Mouse (Mus musculus) embryo, embryonic 11.5 days (tissue): ENCODE results near the gene Add3.

ENCODE experiments used
- DNase-seq: peaks from one replicate; pipeline ENCODE4 v3.0.0-alpha.2; 2012; ENCODE audit warnings: low read depth, low spot score

Gene Add3

GRCm38 (mm10) chr19:53130399-53131175 lies 9.7 kb upstream of the Add3 start:
- no peak for DNase-seq

DNA sequence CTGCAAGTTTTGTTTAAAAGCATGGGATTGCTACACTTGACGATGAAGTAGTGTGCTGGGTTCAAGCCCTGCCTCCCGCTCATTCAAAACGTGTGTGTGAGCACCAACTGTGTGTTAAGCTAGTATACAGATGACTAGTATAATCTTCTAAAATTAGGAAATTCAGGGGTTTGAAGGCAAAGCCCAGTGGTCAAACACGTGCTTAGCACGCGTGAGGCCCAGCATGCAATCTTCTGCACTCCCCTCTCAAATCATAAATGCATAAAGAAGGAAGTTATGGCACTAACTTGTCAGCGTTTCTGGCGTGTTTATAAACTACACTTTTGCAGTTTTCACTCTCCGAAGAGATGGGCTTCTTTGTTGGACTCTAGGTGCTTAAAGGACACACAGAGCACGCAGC lies 7.8 kb upstream of the Add3 start:
- no peak for DNase-seq

DNA sequence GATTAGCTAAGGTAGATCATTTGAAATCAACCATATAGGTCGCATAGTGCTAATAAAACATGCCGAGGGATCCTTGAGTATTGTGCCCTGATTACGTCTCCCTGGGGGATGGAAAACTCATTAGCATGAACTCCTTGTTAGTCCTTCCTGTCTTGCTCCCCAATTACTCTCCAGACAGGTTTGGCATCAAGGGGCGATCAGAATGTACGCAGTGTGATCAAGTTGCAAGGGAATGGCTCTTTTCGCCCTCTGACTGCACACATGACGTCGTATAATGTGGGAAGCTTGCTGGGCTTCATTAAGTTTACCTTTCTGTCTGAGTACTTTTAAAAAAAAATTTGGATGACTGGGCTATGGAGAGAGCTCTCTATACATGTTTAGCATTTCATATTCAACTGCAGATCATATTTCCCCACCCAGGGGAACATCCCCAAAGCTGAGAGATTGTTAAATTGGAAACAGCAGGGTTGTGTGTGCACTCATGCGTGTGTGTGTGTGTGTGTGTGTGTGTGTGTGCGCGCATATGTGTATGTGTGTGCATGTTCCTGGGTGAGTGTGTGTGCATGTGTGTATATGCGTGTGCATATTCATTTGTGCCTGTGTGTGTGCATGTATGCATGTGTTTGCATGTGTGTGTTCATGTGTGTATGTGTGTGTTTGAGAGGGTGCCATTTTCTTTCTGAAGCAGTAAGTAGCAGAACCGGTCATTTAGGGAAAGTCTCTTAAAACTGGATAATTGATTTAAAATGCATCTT lies 3.7 kb upstream of the Add3 start:
- DNase-seq = no peak

- DNase-seq = no peak
Measured at GRCm38 (mm10) chr19:53137116-53137670, 3.0 kb upstream of the Add3 start.

- no peak for DNase-seq
Measured at GRCm38 (mm10) chr19:53140804-53141250, 584 bp downstream of the Add3 start.

DNA sequence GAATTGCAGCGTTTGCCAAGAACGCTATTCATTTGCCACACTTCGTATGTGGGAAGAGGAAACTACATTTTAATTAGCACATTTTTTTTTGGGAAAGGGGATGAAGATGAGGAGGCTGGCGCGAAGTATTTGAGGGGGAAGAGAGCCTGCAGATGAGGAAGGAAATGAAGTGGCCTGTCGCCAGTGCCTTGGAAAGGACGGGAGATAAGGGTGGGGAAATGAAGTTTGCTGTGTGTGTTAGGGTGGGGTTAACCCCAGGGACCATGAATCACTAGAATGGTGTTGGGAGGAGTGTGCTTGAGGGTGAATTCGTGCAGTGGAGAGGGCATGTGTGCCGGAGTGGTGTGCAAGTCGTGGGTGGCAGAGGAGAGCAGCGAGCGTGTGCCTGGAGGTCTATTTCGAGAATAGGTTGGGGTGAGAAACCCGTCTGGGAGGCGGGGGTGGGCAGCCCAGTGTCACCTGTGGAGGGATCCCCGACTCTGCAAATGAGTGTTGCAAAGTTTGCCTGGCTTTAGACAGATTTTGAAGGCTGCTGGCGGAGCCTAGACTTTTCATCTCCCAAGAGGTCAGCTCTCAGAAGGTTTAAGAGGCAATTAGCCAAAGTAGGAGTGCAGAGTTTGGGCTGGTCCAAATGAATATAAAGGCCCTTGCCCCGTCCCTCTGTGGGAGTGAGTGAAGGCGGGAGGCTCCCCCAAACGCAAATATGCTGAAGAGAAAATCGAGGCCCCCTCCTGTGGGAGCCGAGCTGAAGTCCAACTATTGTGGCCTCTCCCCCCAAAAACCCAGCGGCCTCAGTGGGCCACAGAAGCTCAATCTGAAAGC lies 1.2 kb downstream of the Add3 start:
- DNase-seq = no peak

- peak; percentile 100 for DNase-seq
Measured at GRCm38 (mm10) chr19:53142190-53143107, 2.2 kb downstream of the Add3 start.

- no peak for DNase-seq
Measured at GRCm38 (mm10) chr19:53143108-53143971, 3.1 kb downstream of the Add3 start.

DNA sequence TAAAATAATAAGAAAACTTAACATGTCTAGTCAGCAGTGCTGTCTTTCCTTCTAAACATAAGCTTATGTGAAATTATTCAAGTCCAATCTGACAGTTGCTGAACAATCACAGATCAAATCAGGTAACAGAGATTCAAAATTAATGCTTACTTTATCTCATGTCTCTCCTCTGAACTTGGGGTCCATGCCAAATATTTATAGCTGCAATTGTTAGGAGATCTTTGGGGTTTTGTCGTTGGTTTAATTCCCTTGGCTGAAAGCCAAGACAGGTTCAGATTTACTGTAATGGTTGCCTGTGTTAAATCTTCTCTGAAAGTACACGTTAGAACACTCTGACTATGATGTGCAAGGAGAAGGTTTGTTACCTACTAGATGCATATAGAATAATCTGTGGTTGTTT lies 4.8 kb downstream of the Add3 start:
- DNase-seq = no peak

DNA sequence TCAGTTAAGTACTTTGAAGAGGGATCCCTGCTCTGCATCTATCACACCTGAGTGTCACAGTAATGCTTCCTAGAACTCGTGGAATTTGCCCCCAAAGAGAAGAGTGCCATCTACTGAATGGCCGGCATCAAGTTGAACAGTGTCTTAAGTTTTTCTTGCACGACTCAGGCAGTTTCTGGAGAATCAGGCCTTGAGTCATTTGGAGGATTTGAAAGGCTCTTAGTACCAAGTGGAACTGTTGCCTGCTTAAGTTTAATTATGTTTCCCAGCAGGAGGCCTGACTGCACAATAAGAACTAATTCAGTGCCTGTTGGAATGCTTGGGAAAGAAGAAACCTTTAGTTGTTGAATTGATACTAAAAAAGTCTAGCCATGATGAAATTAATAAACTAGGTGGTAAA lies 9.1 kb downstream of the Add3 start:
- no peak for DNase-seq

GRCm38 (mm10) chr19:53152451-53152850 lies 12.2 kb downstream of the Add3 start:
- no peak for DNase-seq

- DNase-seq = no peak
Measured at GRCm38 (mm10) chr19:53153096-53153495, 12.9 kb downstream of the Add3 start.

DNA sequence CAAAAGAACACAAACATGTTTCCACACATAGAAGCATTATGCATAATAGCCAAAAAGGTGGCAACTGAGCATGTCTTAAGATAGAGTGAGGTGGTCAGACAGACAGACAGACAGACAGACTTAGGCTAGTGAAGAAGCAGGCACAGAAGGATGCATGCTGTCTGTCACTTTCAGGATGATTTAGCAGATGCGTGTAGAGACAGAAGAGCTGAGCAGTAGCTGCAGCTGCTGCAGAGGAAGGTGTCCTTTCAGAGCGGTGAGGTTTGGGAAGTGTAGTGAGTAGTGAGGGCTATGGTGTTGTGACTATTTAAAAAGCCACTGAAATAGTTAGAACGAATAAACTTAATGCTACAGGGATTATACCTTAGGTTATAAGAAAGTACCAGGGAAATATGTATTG lies 13.9 kb downstream of the Add3 start:
- DNase-seq = no peak

- no peak for DNase-seq
Measured at GRCm38 (mm10) chr19:53156361-53156760, 16.1 kb downstream of the Add3 start.

DNA sequence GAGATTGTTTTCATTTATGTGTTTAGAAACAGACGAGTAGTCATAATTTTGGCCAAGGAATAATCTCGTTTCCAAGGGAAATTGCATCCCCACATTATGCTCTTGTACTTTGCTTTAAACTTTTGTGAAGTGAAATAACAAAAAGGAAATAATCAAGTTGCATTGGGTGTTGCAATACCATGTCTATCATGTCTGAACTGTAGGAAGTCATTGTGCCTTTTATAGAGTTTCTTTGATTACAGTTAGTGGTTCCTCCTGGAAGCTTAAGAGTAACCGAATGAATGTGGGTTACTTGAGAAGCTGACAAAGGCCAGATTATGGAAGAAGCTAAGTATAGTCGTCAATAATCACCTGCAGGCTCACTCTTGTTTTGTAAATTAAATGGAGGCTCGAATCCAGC lies 16.9 kb downstream of the Add3 start:
- no peak for DNase-seq

GRCm38 (mm10) chr19:53159351-53159750 lies 19.1 kb downstream of the Add3 start:
- DNase-seq = no peak

GRCm38 (mm10) chr19:53162927-53163326 lies 22.7 kb downstream of the Add3 start:
- no peak for DNase-seq

DNA sequence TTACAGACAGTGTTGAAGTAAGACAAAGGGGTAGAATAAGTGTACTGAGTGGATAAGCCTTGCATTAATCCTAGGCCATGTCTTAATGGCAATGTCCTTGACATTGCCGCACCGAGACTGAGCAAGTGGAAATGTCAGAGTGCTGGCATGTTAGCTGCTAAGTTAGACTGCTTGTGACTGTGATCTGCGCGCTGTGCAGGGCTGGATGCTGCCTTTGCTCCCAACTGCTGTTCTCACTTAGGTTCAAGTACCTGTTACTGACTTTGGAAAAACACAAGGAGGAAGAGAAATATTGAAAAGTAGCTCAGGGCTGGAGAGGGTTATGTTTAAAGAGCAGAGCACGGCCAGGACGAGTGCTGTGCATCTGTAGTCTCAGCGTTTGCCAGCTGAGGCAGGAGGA lies 24.4 kb downstream of the Add3 start:
- DNase-seq = no peak

- no peak for DNase-seq
Measured at GRCm38 (mm10) chr19:53165305-53166240, 25.3 kb downstream of the Add3 start.
